Mouse (Mus musculus) liver, embryonic 11.5 days (tissue): ENCODE measurements around the gene Celsr1. TPM values are rescaled to one million over a fixed set of nuclear protein-coding genes. Genes with fewer than 3 reads are reported as not detected.
"Not testable (repeated sequence)": the region's sequence is repeated elsewhere in the genome, so short reads cannot be mapped to it uniquely, and the experiment has no call there.

ENCODE experiments used
- ATAC-seq: fragments of 200-750 bp; cut with Nextera tagmentation; replicated peaks from 2 replicates; pipeline ENCODE4 v1.8.0; 2017; ENCODE audit warnings: moderate number of reproducible peaks, mild to moderate bottlenecking, moderate TSS enrichment, moderate library complexity; ENCODE audit not compliant: low FRiP score
- DNase-seq: peaks from one replicate; pipeline ENCODE4 v3.0.0-alpha.2; 2017; ENCODE audit warnings: low spot score
- H3K27ac ChIP-seq: fragments of 300-500 bp; sonication (generic); 2 replicates; pipeline ENCODE4 v1.5.1; 2014; ENCODE audit warnings: mild to moderate bottlenecking, low read depth, low read length, control low read depth
- H3K27me3 ChIP-seq: fragments of 300-500 bp; sonication (generic); replicated peaks from 2 replicates; pipeline ENCODE4 v1.6.1; 2014; ENCODE audit warnings: low read length, mixed read lengths; ENCODE audit not compliant: control insufficient read depth, insufficient read depth
- H3K36me3 ChIP-seq: fragments of 300-500 bp; sonication (generic); 2 replicates; pipeline ENCODE4 v1.6.1; 2014; ENCODE audit warnings: mild to moderate bottlenecking, low read length, moderate library complexity, mixed read lengths; ENCODE audit not compliant: control insufficient read depth, insufficient read depth
- H3K4me1 ChIP-seq: fragments of 300-500 bp; sonication (generic); replicated peaks from 2 replicates; pipeline ENCODE4 v1.6.1; 2014; ENCODE audit warnings: low read length, mixed read lengths; ENCODE audit not compliant: control insufficient read depth, insufficient read depth
- H3K4me2 ChIP-seq: fragments of 300-500 bp; sonication (generic); 2 replicates; pipeline ENCODE4 v1.6.1; 2014; ENCODE audit warnings: mild to moderate bottlenecking, control low read depth, moderate library complexity
- H3K4me3 ChIP-seq: fragments of 300-500 bp; sonication (generic); 2 replicates; pipeline ENCODE4 v1.5.1; 2014; ENCODE audit warnings: low read depth, low read length, control low read depth
- H3K9ac ChIP-seq: fragments of 300-500 bp; sonication (generic); 2 replicates; pipeline ENCODE4 v1.6.1; 2014; ENCODE audit warnings: low read depth, low read length, control low read depth
- H3K9me3 ChIP-seq: fragments of 300-500 bp; sonication (generic); 2 replicates; pipeline ENCODE4 v1.6.1; 2016; ENCODE audit warnings: low read length, inconsistent platforms, mixed read lengths; ENCODE audit not compliant: control insufficient read depth
- WGBS: fragments of 180-500 bp; shearing (Covaris S2); extraction: QIAGEN DNeasy Blood & Tissue Kit; methylation state at CpG from one replicate; pipeline ENCODE4 v1.1.7; 2014; 5-methylcytosine and 5-hydroxymethylcytosine counted together
- polyA plus RNA-seq: library from polyadenylated mRNA; unstranded; fragments of >200 nt; fragmentation: Nextera tagmentation; extraction: Ambion mirVana; gene quantifications from 2 replicates; pipeline ENCODE4 v1.2.1, GENCODE M21; 2014

Gene Celsr1
- polyA plus RNA-seq, 1 experiment from 2014 or later, result 1.4 TPM

DNA sequence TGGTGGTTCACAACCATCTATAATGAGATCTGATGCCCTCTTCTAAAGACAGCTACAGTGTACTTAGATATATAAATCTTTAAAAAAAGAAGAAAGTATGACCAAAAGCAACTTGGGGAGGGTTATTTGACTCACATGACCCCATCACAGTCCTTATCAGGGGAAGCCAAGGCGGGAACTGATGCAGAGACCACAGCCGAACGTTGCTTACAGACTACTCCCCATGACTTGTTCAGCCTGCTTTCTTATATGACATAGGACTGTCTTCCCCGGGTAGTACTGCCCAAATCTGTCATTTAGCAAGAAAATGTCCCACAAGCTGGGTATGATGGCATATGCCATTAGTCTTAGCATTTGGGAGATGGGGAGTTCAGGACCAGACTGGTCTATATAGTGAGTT lies 144.3 kb downstream of the Celsr1 start:
- ATAC-seq (no peak), DNase-seq (no peak)
- Histone ChIP-seq H3K27me3 (no peaks in the 10 kb centered on the region), H3K4me2 (no peak overlapping the region), H3K27ac (no peak overlapping the region), H3K36me3 (peaks cover 24% of the 10 kb centered on the region), H3K9ac (no peak overlapping the region), H3K4me3 (no peak overlapping the region), H3K4me1 (no peaks in the 10 kb centered on the region), H3K9me3 (no peaks in the 10 kb centered on the region)
- 56% methylated on average over 4 of the region's 4 CpGs for WGBS

DNA sequence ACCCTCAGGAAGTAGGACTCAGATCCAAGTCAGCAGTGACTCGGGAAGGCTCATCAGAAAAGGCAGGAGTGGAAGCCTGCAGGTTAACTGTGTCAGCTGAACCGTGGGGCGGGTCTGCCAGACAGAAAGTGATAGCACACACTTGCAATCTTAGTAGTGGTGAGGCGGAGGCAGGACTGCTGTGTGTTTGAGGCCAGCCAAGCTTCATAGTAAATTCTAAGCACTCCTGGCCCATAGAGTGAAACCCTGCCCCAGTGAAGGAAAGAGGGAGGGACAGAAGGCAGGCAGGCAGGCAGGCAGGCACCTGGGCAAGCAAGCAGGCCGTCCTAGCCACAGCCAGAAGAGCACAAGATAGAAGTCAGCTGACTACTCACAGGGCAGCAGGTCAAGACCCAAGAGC lies 148.0 kb downstream of the Celsr1 start:
- H3K4me2 ChIP-seq, result no peak overlapping the region
- DNase-seq, result no peak
- H3K27ac ChIP-seq, result no peak overlapping the region
- H3K4me3 ChIP-seq, result no peak overlapping the region
- H3K27me3 ChIP-seq, result no peaks in the 10 kb centered on the region
- H3K36me3 ChIP-seq, result peaks cover 16% of the 10 kb centered on the region
- peaks cover 2% of the 10 kb centered on the region; the same call in 1 of the 2 replicates for H3K4me1 ChIP-seq
- 79% methylated on average over 5 of the region's 5 CpGs for WGBS
- ATAC-seq, result no peak
- no peak overlapping the region for H3K9ac ChIP-seq
- H3K9me3 ChIP-seq, result no peaks in the 10 kb centered on the region

DNA sequence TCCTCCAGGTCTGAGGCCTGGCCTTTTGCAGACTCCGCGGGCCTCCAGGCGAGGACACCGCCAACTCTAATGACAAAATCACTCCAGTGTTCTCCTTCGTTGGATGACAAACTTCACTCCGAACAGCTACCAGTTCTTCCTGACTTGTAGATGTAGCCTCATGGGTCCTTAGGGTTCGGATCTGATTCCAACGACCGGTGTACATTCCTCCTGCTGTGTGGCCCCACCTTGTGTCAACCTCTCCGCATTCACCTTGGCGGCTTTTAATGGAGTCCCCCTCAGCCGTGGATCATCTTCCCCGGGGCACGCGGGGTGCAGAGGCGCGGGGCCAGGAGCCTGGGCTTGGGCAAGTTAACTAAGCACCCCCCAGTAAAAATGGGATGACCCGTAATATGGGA lies 154.1 kb downstream of the Celsr1 start:
- 1% methylated on average over 18 of the region's 18 CpGs for WGBS
- Histone ChIP-seq H3K9ac (peak overlapping the region; percentile 91), H3K27ac (peak overlapping the region; percentile 73; the same call in 1 of the 2 replicates), H3K4me3 (peak overlapping the region; percentile 86), H3K9me3 (no peaks in the 10 kb centered on the region), H3K4me2 (peak overlapping the region; percentile 92), H3K4me1 (peaks cover 9% of the 10 kb centered on the region), H3K27me3 (no peaks in the 10 kb centered on the region), H3K36me3 (peaks cover 24% of the 10 kb centered on the region)
- DNase-seq (no peak), ATAC-seq (peak; percentile 49)

DNA sequence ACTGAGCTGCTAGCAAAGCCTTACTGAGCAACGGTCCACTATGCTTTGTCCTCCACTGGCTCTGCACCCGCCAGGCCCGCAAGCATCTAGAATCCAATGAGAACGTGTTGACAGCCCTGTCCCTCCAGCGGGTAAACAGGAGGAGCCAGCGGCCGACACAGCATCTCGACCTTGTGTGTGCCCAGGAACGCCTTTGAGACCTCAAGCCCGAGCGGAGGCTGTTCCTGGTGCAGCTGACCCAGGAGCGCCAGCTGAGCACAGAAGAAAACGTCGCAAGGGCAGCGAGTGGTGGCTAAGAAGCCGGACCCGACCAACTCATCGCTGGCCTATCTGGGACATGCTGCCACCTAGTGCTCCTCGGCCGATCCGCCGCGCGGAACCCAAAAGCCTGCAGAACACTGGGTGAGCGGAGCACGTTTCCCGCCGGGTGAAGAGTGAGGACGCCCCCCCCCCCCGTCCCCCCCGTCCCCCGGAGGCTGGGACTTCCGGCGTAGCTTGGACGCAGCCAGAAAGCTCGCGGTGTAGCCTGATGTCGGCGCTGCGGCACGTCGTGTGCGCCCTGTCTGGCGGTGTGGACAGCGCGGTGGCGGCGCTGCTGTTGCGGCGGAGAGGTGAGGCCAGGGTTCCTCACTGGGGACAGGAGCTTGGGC lies 154.6 kb downstream of the Celsr1 start, which contains the start of gene Trmu:
Trmu (plus strand) TSS at position 465 of the 650 bp plus-strand sequence.
- peak; percentile 92 for DNase-seq
- peak; percentile 94 for ATAC-seq
- peak within 1 kb of the TSS; percentile 73; the same call in 1 of the 2 replicates for H3K27ac ChIP-seq
- H3K4me3 ChIP-seq, result peak within 1 kb of the TSS; percentile 86
- peaks cover 26% of the 10 kb centered on the region for H3K36me3 ChIP-seq
- peak within 1 kb of the TSS; percentile 91 for H3K9ac ChIP-seq
- WGBS, result 1% methylated on average over 48 of the region's 50 CpGs
- H3K9me3 ChIP-seq, result no peaks in the 10 kb centered on the region
- H3K27me3 ChIP-seq, result no peaks in the 10 kb centered on the region
- peak within 1 kb of the TSS; percentile 92 for H3K4me2 ChIP-seq
- peaks cover 9% of the 10 kb centered on the region for H3K4me1 ChIP-seq

DNA sequence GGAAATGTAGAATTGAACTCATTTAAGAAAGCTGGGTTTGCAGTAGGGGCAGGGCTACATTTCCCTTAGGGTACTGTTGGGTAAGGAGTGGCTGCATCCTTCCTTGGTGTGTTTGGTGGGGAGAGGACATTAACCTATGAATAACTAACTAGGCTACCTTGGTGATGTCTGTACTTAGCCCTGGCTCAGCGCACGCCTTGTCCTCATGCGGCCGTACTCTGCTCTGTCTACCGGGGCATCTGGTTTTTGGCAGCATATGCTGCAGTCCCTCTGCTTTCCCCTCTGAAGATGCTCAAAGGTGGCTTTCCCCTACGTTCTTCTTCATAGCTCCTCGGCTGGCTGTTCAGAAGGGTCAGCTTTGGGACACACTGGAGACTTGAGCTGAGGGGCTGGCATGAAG lies 156.2 kb downstream of the Celsr1 start:
- no peak overlapping the region for H3K9ac ChIP-seq
- H3K4me2 ChIP-seq, result no peak overlapping the region
- H3K4me1 ChIP-seq, result peaks cover 9% of the 10 kb centered on the region
- peaks cover 29% of the 10 kb centered on the region for H3K36me3 ChIP-seq
- no peak overlapping the region for H3K27ac ChIP-seq
- no peak overlapping the region for H3K4me3 ChIP-seq
- WGBS, result 87% methylated on average over 7 of the region's 7 CpGs
- no peak for ATAC-seq
- no peaks in the 10 kb centered on the region for H3K27me3 ChIP-seq
- DNase-seq, result no peak
- H3K9me3 ChIP-seq, result no peaks in the 10 kb centered on the region

DNA sequence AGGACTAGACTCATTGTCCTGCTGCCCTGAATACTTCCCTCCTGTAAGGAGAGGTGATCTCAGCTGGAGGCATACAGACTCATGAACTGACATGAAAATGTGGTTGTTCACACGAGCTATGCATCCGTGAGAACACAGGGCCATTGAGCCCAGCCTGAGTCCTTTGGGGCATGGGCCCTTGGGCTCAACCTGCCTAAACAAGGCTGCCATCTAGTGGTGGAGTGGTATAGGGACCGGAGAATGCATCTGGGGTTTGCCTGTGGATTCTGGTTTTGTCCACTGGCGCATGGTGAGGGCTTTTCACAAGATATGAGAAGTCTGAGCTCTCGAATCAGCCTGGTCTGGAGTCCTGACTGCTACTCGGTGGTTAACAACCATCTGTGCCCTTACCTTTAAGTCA lies 165.9 kb downstream of the Celsr1 start:
- Histone ChIP-seq H3K9me3 (no peaks in the 10 kb centered on the region), H3K4me2 (no peak overlapping the region), H3K36me3 (peaks cover 77% of the 10 kb centered on the region), H3K9ac (no peak overlapping the region), H3K27ac (no peak overlapping the region), H3K27me3 (no peaks in the 10 kb centered on the region), H3K4me1 (no peaks in the 10 kb centered on the region), H3K4me3 (no peak overlapping the region)
- 55% methylated on average over 6 of the region's 6 CpGs for WGBS
- peak; percentile 52 for DNase-seq
- peak; percentile 57 for ATAC-seq

DNA sequence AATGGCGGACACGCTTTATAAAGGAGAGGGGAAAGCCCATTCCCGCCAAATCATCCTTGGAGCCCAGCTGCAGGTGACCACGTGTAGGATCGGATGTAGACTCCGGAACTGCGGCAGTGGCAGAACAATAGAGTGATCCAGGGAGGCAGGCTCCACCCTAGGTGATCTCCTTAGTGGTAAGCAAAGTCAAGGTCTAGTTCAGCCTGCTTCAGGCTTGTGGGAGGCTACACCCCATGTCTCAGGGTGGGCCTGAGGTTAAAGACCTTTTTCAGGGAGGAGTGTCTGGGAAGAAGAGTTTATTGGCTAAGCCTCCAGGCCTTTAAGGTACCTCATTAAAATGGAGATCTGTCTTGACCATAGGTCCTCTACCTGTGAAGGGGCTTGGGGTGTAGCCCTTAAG lies 167.7 kb downstream of the Celsr1 start:
- WGBS, result 92% methylated on average over 7 of the region's 7 CpGs
- ATAC-seq, DNase-seq, H3K9ac ChIP-seq, H3K4me2 ChIP-seq, H3K27me3 ChIP-seq, H3K27ac ChIP-seq, H3K9me3 ChIP-seq, H3K4me3 ChIP-seq, H3K4me1 ChIP-seq: not testable (repeated sequence)
- peaks cover 72% of the 10 kb centered on the region for H3K36me3 ChIP-seq

DNA sequence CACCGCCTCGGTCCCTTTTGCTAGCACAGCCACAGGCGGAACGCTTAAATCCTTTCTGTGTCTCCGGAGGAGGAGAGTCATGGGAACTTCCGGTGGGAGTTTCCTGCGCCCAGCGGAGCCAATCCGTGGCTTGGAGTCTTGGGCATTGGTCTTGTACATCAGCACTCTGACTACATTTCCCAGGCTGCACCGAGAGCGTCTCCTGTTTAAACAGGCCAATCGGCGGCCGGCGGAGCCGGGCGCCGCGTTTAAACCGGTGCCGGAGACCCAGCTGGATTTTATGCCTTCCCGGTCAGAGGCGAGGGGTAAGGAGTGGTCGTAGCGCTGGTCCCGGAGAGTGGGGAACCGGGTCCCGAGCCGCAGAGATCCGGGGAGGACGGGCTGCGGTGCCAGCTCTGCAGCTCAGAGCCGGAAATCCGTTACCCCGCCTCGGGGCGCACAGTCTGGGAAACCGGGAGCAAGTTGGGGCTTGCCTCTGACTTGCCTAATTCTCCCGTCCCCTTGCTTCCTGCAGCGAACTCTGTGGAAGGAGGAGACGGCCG lies 174.0 kb downstream of the Celsr1 start, which contains the start of gene Gtse1:
Gtse1 (plus strand) TSS at position 256 of the 542 bp plus-strand sequence.
- ATAC-seq (peak; percentile 99), DNase-seq (peak; percentile 86)
- Histone ChIP-seq H3K36me3 (peaks cover 25% of the 10 kb centered on the region), H3K9me3 (no peaks in the 10 kb centered on the region), H3K27ac (peak within 1 kb of the TSS; percentile 60; the same call in 1 of the 2 replicates), H3K9ac (peak within 1 kb of the TSS; percentile 88), H3K4me2 (peak within 1 kb of the TSS; percentile 73), H3K4me1 (peaks cover 9% of the 10 kb centered on the region; the same call in 1 of the 2 replicates), H3K27me3 (no peaks in the 10 kb centered on the region), H3K4me3 (peak within 1 kb of the TSS; percentile 83)
- under 1% methylated on average over 42 of the region's 42 CpGs for WGBS
